Mouse (Mus musculus): Measurements from ENCODE around the gene Gm8257. TPM values are rescaled to one million over a fixed set of nuclear protein-coding genes. Genes with fewer than 3 reads are reported as not detected.
"Not testable (repeated sequence)": the region's sequence is repeated elsewhere in the genome, so short reads cannot be mapped to it uniquely, and the experiment has no call there.

Gene Gm8257
- 0.20 TPM in 1 of 2 replicates, not detected in the other for polyA plus RNA-seq (2014; fragmentation: Nextera tagmentation; extraction: Ambion mirVana)

GRCm38 (mm10) chr14:44706356-44706755 lies at the start of gene Gm8257:
Gene Gm8257, minus strand, starts transcription at chr14:44706456.
- not testable (repeated sequence) for H3K4me2 ChIP-seq (ENCODE audit: low read depth, low read length); H3K27ac ChIP-seq (replicated peaks; ENCODE audit: low read depth, low read length); H3K27me3 ChIP-seq (ENCODE audit: control insufficient read depth, insufficient read depth, low read length); H3K4me3 ChIP-seq (ENCODE audit: low read depth, low read length); H3K9ac ChIP-seq (replicated peaks; ENCODE audit: low read length); H3K36me3 ChIP-seq (replicated peaks; ENCODE audit: control insufficient read depth, insufficient read depth, low read depth, low read length); ATAC-seq (replicated peaks; ENCODE audit: insufficient number of reproducible peaks, low FRiP score, low TSS enrichment, low read depth); DNase-seq (ENCODE audit: low spot score); H3K9me3 ChIP-seq (replicated peaks; ENCODE audit: control insufficient read depth, low read length); H3K4me1 ChIP-seq (ENCODE audit: control insufficient read depth, insufficient read depth, low read length)
- WGBS, result 82% methylated on average over 3 of the region's 3 CpGs

- H3K4me2 ChIP-seq (ENCODE audit: low read depth, low read length), result no peak within 1 kb of the TSS
These were observed 44.0 kb upstream of the Gm8257 start, which contains the start of gene Gm8267 for GRCm38 (mm10) chr14:44750240-44750639. Gene Gm8267, minus strand, starts transcription at chr14:44750340.

GRCm38 (mm10) chr14:44742789-44743188 lies 36.5 kb upstream of the Gm8257 start:
- H3K4me1 ChIP-seq (ENCODE audit: control insufficient read depth, insufficient read depth, low read length); H3K36me3 ChIP-seq (replicated peaks; ENCODE audit: control insufficient read depth, insufficient read depth, low read depth, low read length); ATAC-seq (replicated peaks; ENCODE audit: insufficient number of reproducible peaks, low FRiP score, low TSS enrichment, low read depth); DNase-seq (ENCODE audit: low spot score); H3K9me3 ChIP-seq (replicated peaks; ENCODE audit: control insufficient read depth, low read length); H3K4me2 ChIP-seq (ENCODE audit: low read depth, low read length); H3K4me3 ChIP-seq (ENCODE audit: low read depth, low read length); H3K9ac ChIP-seq (replicated peaks; ENCODE audit: low read length); H3K27ac ChIP-seq (replicated peaks; ENCODE audit: low read depth, low read length); H3K27me3 ChIP-seq (ENCODE audit: control insufficient read depth, insufficient read depth, low read length): not testable (repeated sequence)
- 57% methylated on average over 1 of the region's 1 CpGs for WGBS

More at GRCm38 (mm10) chr14:44750240-44750639, 44.0 kb upstream of the Gm8257 start, which contains the start of gene Gm8267:
- no peaks in the 10 kb centered on the region for H3K27me3 ChIP-seq (ENCODE audit: control insufficient read depth, insufficient read depth, low read length)
- no peaks in the 10 kb centered on the region for H3K4me1 ChIP-seq (ENCODE audit: control insufficient read depth, insufficient read depth, low read length)
- ATAC-seq (replicated peaks; ENCODE audit: insufficient number of reproducible peaks, low FRiP score, low TSS enrichment, low read depth) (no peak), DNase-seq (ENCODE audit: low spot score) (no peak)
- H3K9ac ChIP-seq (replicated peaks; ENCODE audit: low read length), result no peak within 1 kb of the TSS
- H3K9me3 ChIP-seq (replicated peaks; ENCODE audit: control insufficient read depth, low read length), result no peaks in the 10 kb centered on the region
- 83% methylated on average over 3 of the region's 3 CpGs for WGBS
- no peak within 1 kb of the TSS for H3K4me3 ChIP-seq (ENCODE audit: low read depth, low read length)
- no peaks in the 10 kb centered on the region for H3K36me3 ChIP-seq (replicated peaks; ENCODE audit: control insufficient read depth, insufficient read depth, low read depth, low read length)
- no peak within 1 kb of the TSS for H3K27ac ChIP-seq (replicated peaks; ENCODE audit: low read depth, low read length)

GRCm38 (mm10) chr14:44730711-44731110 lies 24.5 kb upstream of the Gm8257 start:
- H3K9ac ChIP-seq (replicated peaks; ENCODE audit: low read length); H3K36me3 ChIP-seq (replicated peaks; ENCODE audit: control insufficient read depth, insufficient read depth, low read depth, low read length); H3K27ac ChIP-seq (replicated peaks; ENCODE audit: low read depth, low read length); H3K4me2 ChIP-seq (ENCODE audit: low read depth, low read length); H3K9me3 ChIP-seq (replicated peaks; ENCODE audit: control insufficient read depth, low read length); H3K4me1 ChIP-seq (ENCODE audit: control insufficient read depth, insufficient read depth, low read length); H3K27me3 ChIP-seq (ENCODE audit: control insufficient read depth, insufficient read depth, low read length); DNase-seq (ENCODE audit: low spot score); ATAC-seq (replicated peaks; ENCODE audit: insufficient number of reproducible peaks, low FRiP score, low TSS enrichment, low read depth); H3K4me3 ChIP-seq (ENCODE audit: low read depth, low read length): not testable (repeated sequence)

- H3K4me2 ChIP-seq (ENCODE audit: low read depth, low read length), result not testable (repeated sequence)
These were observed 78.5 kb downstream of the Gm8257 start, which contains the start of gene Gm5624 for GRCm38 (mm10) chr14:44627737-44628136. Gene Gm5624, minus strand, starts transcription at chr14:44627938.

More at GRCm38 (mm10) chr14:44627737-44628136, 78.5 kb downstream of the Gm8257 start, which contains the start of gene Gm5624:
- not testable (repeated sequence) for H3K36me3 ChIP-seq (replicated peaks; ENCODE audit: control insufficient read depth, insufficient read depth, low read depth, low read length); H3K4me1 ChIP-seq (ENCODE audit: control insufficient read depth, insufficient read depth, low read length); ATAC-seq (replicated peaks; ENCODE audit: insufficient number of reproducible peaks, low FRiP score, low TSS enrichment, low read depth); H3K27ac ChIP-seq (replicated peaks; ENCODE audit: low read depth, low read length); DNase-seq (ENCODE audit: low spot score); H3K9ac ChIP-seq (replicated peaks; ENCODE audit: low read length); H3K4me3 ChIP-seq (ENCODE audit: low read depth, low read length); H3K9me3 ChIP-seq (replicated peaks; ENCODE audit: control insufficient read depth, low read length); H3K27me3 ChIP-seq (ENCODE audit: control insufficient read depth, insufficient read depth, low read length)
- WGBS, result 86% methylated on average over 4 of the region's 4 CpGs

Other genes starting within 250 kb of the Gm8257 start
- not detected in 2 replicates for gene BC061237, start 214.0 kb downstream of the Gm8257 start, polyA plus RNA-seq (2014; fragmentation: Nextera tagmentation; extraction: Ambion mirVana)
- gene Gm17093, start 188.2 kb downstream of the Gm8257 start, polyA plus RNA-seq (2014; fragmentation: Nextera tagmentation; extraction: Ambion mirVana), result not detected in 2 replicates
- not detected in 2 replicates for gene Gm8247, start 123.3 kb downstream of the Gm8257 start, polyA plus RNA-seq (2014; fragmentation: Nextera tagmentation; extraction: Ambion mirVana)
- gene Gm5624, start 78.5 kb downstream of the Gm8257 start, polyA plus RNA-seq (2014; fragmentation: Nextera tagmentation; extraction: Ambion mirVana), result not detected in 2 replicates
- gene Gm8267, start 43.9 kb upstream of the Gm8257 start, polyA plus RNA-seq (2014; fragmentation: Nextera tagmentation; extraction: Ambion mirVana), result not detected in 2 replicates
- gene Ptgdr, start 152.9 kb upstream of the Gm8257 start, polyA plus RNA-seq (2014; fragmentation: Nextera tagmentation; extraction: Ambion mirVana), result 0.21 TPM in 1 of 2 replicates, not detected in the other